Mouse (Mus musculus) brain, embryonic 14.5 days (tissue): ENCODE data around the gene Coq6.

Experiments
- CTCF ChIP-seq: fragments of 200-500 bp; IDR thresholded peaks from 2 replicates; pipeline ENCODE4 v1.5.1; 2012; ENCODE audit warnings: inconsistent platforms, mild to moderate bottlenecking, moderate library complexity, borderline replicate concordance; ENCODE audit not compliant: insufficient read depth, insufficient read length; ENCODE audit errors: extremely low read depth
- POLR2A ChIP-seq: fragments of 200-500 bp; IDR thresholded peaks from 2 replicates; pipeline ENCODE4 v1.6.1; 2012; ENCODE audit warnings: mild to moderate bottlenecking, inconsistent platforms, borderline replicate concordance; ENCODE audit not compliant: poor library complexity, insufficient read depth, insufficient read length, severe bottlenecking; ENCODE audit errors: extremely low read depth

- TF ChIP-seq CTCF: no peak
- TF ChIP-seq POLR2A: no peak
Observed at GRCm38 (mm10) chr12:84404541-84404940, 43.1 kb downstream of the Coq6 start.
